In genomic region chr17:4884083-4884482, GRCm38 (mm10) we compare ENCODE assay signal across 17 mouse cellular contexts.
"Had no signal": no experiment of that assay in that cellular context is flagged by ENCODE, and none has a peak within 500 bp of the region (broad histone marks: within the 10 kb centered on the region; RNA-seq: fewer than 3 reads in every experiment).

No protein-coding gene starts in this region.

- H3K9ac ChIP-seq: kidney, embryonic 15.5 days; liver, embryonic 12.5 days; liver, embryonic 15.5 days; lung, embryonic 15.5 days; midbrain, embryonic 12.5 days; neural tube, embryonic 13.5 days had no signal

- H3K4me2 ChIP-seq: kidney, embryonic 15.5 days; liver, embryonic 12.5 days; liver, embryonic 15.5 days; lung, embryonic 15.5 days; midbrain, embryonic 12.5 days; neural tube, embryonic 13.5 days had no signal

- DNase-seq: kidney, adult 11 months; kidney, adult 8-10 months; layer of hippocampus, postnatal 36 days; lung, adult 18-20 months; lung, postnatal 10 days; lung, postnatal 36 days; retina, postnatal 1 day; thymus, adult 18-20 months had no signal

- H3K4me1 ChIP-seq: kidney, embryonic 15.5 days; liver, embryonic 12.5 days; liver, embryonic 15.5 days; lung, embryonic 15.5 days; midbrain, embryonic 12.5 days; neural tube, embryonic 13.5 days had no signal

- H3K9me3 ChIP-seq: kidney, embryonic 15.5 days; liver, embryonic 12.5 days; liver, embryonic 15.5 days; lung, embryonic 15.5 days; neural tube, embryonic 13.5 days had no signal

- H3K36me3 ChIP-seq: kidney, embryonic 15.5 days; liver, embryonic 12.5 days; liver, embryonic 15.5 days; lung, embryonic 15.5 days; midbrain, embryonic 12.5 days; neural tube, embryonic 13.5 days had no signal

- H3K27ac ChIP-seq: kidney, embryonic 15.5 days; left cerebral cortex, adult 2 months; liver, embryonic 12.5 days; liver, embryonic 15.5 days; lung, embryonic 15.5 days; midbrain, embryonic 12.5 days; neural tube, embryonic 13.5 days had no signal

- ATAC-seq: liver, embryonic 12.5 days; midbrain, embryonic 16.5 days had no signal

- H3K27me3 ChIP-seq: kidney, embryonic 15.5 days; liver, embryonic 12.5 days; liver, embryonic 15.5 days; lung, embryonic 15.5 days; midbrain, embryonic 12.5 days; neural tube, embryonic 13.5 days had no signal

- H3K4me3 ChIP-seq: kidney, embryonic 15.5 days; left cerebral cortex, adult 2 months; liver, embryonic 12.5 days; liver, embryonic 15.5 days; lung, embryonic 15.5 days; midbrain, embryonic 12.5 days; myocyte; neural tube, embryonic 13.5 days had no signal
